ENCODE assay signal across 18 mouse cellular contexts in the genomic region with DNA sequence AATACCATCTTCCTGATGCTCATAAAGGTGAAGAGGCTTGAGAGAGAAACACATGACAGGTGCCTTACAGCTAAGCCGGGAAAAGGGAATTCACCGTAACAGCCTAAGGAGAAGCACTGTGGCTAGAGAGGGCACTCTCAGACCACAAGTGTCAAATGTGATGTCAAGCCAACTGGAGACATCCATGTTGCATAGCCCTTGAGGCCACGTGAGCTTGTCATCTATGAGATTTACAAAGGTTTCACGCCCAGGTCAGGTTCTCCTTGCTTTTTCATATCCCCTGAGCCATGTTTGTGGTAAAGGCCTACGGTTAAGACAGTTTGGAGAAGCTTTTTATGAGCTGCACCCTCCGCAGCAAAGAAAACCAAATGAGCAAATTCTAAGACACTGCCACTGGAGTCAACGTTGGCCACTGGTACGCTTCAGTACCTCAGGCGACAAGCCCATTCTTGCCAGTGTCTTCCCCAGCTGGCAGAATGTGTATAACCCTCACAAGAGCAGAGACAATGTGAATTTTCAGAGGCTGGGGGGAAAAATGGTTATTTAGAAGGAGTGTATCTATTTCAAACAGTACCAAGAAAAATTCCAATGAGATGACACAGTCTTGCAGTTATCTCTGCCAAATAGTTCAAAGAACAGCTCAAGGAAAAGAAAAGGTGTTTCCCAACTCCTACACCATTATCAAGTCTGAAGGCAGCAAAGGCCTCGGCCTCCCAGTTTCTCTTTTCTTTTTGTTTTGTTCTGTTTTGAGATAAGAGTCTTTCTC. TPM values are rescaled to one million over a fixed set of nuclear protein-coding genes. Genes with fewer than 3 reads are reported as not detected.
DNase-seq lines count a peak whose midpoint lies in the region; ATAC-seq lines count a peak whose summit lies in the region.
"Had no signal": no experiment of that assay in that cellular context is flagged by ENCODE, and none has a peak within 500 bp of the region (broad histone marks: within the 10 kb centered on the region; RNA-seq: fewer than 3 reads in every experiment).

No protein-coding gene starts in this region.

- no peak overlapping the region for H3K9ac ChIP-seq in heart, embryonic 11.5 days (ENCODE audit: low read depth, low read length)
- H3K9ac ChIP-seq: forebrain, embryonic 15.5 days; hindbrain, embryonic 15.5 days had no signal

- H3K4me1 ChIP-seq in heart, embryonic 11.5 days (ENCODE audit: control insufficient read depth, insufficient read depth, low read length) = peaks cover 2% of the 10 kb centered on the region; the same call in 1 of the 2 replicates
- H3K4me1 ChIP-seq: forebrain, embryonic 15.5 days; hindbrain, embryonic 15.5 days had no signal

- no peaks in the 10 kb centered on the region for H3K27me3 ChIP-seq in heart, embryonic 11.5 days (ENCODE audit: control insufficient read depth, insufficient read depth, low read length)
- H3K27me3 ChIP-seq: forebrain, embryonic 15.5 days; hindbrain, embryonic 15.5 days had no signal

- H3K36me3 ChIP-seq in heart, embryonic 11.5 days (ENCODE audit: control insufficient read depth, insufficient read depth, low read length) = no peaks in the 10 kb centered on the region; the same call in 1 of the 2 replicates
- H3K36me3 ChIP-seq: forebrain, embryonic 15.5 days; hindbrain, embryonic 15.5 days had no signal

- no peak overlapping the region for H3K4me3 ChIP-seq in heart, embryonic 11.5 days (ENCODE audit: low read depth, low read length)
- H3K4me3 ChIP-seq: forebrain, embryonic 15.5 days; heart, embryonic 10.5 days; hindbrain, embryonic 15.5 days had no signal

- no peak for DNase-seq in heart, postnatal 10 days
- DNase-seq in 3134 (ENCODE audit: extremely low read depth, insufficient read length, low spot score) (peak; percentile 16), 3T3-L1 (ENCODE audit: low read depth, low spot score) (peak; percentile 64), NIH3T3 (ENCODE audit: low read depth) (peak; percentile 18)
- no peak for DNase-seq in thymus, postnatal 4 days
- no peak for DNase-seq in spleen, adult 18-20 months
- DNase-seq: adrenal gland, postnatal 14 days; cerebellum, adult 18-20 months; cerebellum, adult 9-11 months; gastrocnemius, postnatal 10 days; heart, postnatal 36 days; kidney, adult 2 months had no signal

- H3K9me3 ChIP-seq in heart, embryonic 11.5 days (replicated peaks; ENCODE audit: control insufficient read depth, low read length) = no peaks in the 10 kb centered on the region
- H3K9me3 ChIP-seq: forebrain, embryonic 15.5 days; heart, embryonic 10.5 days; hindbrain, embryonic 15.5 days had no signal

- intact Hi-C loops in heart, postnatal 10 days (cut with DNase I) = no loop called here

- 82% methylated on average over 10 of the region's 10 CpGs for WGBS in heart, embryonic 11.5 days (ENCODE audit: insufficient replicate concordance)

- H3K4me2 ChIP-seq in heart, embryonic 11.5 days = no peak overlapping the region
- H3K4me2 ChIP-seq: forebrain, embryonic 15.5 days; hindbrain, embryonic 15.5 days had no signal

- no peak for ATAC-seq in heart, embryonic 11.5 days (replicated peaks; ENCODE audit: insufficient number of reproducible peaks, low FRiP score, low TSS enrichment)
- ATAC-seq: activated CD4-positive, CD25-positive, alpha-beta regulatory T cell, adult 4 months; forebrain, embryonic 15.5 days; intestine, embryonic 16.5 days had no signal

- H3K27ac ChIP-seq in heart, embryonic 11.5 days (ENCODE audit: low read depth, low read length) = 0 out of 2 replicates have a peak overlapping the region, but pooled peaks have one; percentile 10
- H3K27ac ChIP-seq: forebrain, embryonic 15.5 days; heart, embryonic 10.5 days; hindbrain, embryonic 15.5 days had no signal

RNA-seq across cellular contexts. Expression of a gene that starts 21.4 kb away (rescaled TPM):
- polyA plus RNA-seq in heart, embryonic 11.5 days (2014; fragmentation: Nextera tagmentation; extraction: Ambion mirVana) = 12.9 and 17.4 TPM in 2 replicates
- 10 to 100 TPM; 81.0 to 83.0 TPM for total RNA-seq in heart, postnatal 10 days (2021)

Comparison
In these comparisons a context has a peak if more than half of its experiments do, and no peak if none do; other contexts are left out.
1. DNase-seq: peak in 3134 (single experiment), 3T3-L1 (single experiment) and NIH3T3 (single experiment); none in heart, postnatal 10 days (0 of 2), thymus, postnatal 4 days (single experiment) and spleen, adult 18-20 months (0 of 2).